Mouse (Mus musculus) layer of hippocampus, adult 2 months (tissue): Measurements from ENCODE around the gene Creb5. TPM values are rescaled to one million over a fixed set of nuclear protein-coding genes. Genes with fewer than 3 reads are reported as not detected.

Source experiments
- DNase-seq, 2 experiments: peaks; one replicate each; pipeline ENCODE4 v3.0.0; 2022; ENCODE audit warnings: low spot score in 2 of 2
- H3K27ac ChIP-seq: fragments of 200-600 bp; 2 replicates; pipeline ENCODE4 v1.8.1; 2022
- H3K4me3 ChIP-seq: fragments of 200-600 bp; 2 replicates; pipeline ENCODE4 v1.8.1; 2022; ENCODE audit warnings: mild to moderate bottlenecking
- CTCF ChIP-seq: fragments of 200-600 bp; conservative IDR thresholded peaks from 2 replicates; pipeline ENCODE4 v1.8.1; 2022; ENCODE audit warnings: antibody characterized with exemption, mild to moderate bottlenecking, moderate library complexity
- long read RNA-seq, 2 experiments: library from polyadenylated mRNA; stranded (forward); transcript quantifications; one replicate each; pipeline ENCODE4 v2.0.0; 2021; ENCODE audit warnings: borderline mapping rate in 2 of 2
- total RNA-seq, 2 experiments: library from RNA; stranded (reverse); gene quantifications; 2 replicates each; pipeline ENCODE4 v1.2.3; 2021

Creb5 gene
- total RNA-seq = 1 to 10 TPM; 5.0 to 5.6 TPM
- long read RNA-seq, experiment 1, partial matches to known transcripts = 0 of 2 reads
- long read RNA-seq, experiment 1, other reads (novel, unspliced or antisense) = 2 of 2 reads
- long read RNA-seq, experiment 2, partial matches to known transcripts = 0 of 2 reads
- long read RNA-seq, experiment 2, other reads (novel, unspliced or antisense) = 1 of 2 reads

DNA sequence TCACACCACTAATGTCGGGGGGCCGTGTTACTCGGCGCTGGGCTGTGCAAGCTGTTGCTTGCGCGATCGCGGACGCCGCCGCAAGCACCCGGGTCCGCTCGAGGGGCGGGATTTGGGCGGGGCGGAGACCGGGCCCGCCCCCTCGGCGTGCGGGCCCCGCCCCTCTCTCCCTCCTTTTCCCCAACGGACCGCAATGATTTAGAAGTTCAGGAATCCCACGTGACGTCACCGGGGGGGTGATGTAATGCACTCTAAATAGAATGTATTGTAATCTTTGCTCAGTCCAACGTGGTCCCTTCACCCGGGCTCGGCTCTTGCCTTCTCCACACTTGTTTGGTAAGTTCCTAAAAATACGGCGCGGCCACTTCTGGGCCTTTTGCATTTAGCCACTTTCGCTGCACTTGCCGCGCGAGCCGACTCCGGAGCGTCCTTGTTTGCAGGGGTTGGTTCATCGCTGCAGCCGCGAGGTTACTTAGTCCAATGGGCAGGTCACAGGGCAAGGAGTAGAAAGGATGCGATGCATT is at the start of gene Creb5:
Creb5 (plus strand) TSS at position 233 of the 524 bp plus-strand sequence.
- Histone ChIP-seq H3K4me3 (peak within 1 kb of the TSS; percentile 55), H3K27ac (peak within 1 kb of the TSS; percentile 44; the same call in 1 of the 2 replicates)
- DNase-seq = peak; percentile 46 to 65
- TF ChIP-seq CTCF = no peak

GRCm38 (mm10) chr6:53259841-53260240 is 27.2 kb upstream of the Creb5 start:
- H3K27ac ChIP-seq = no peak overlapping the region
- no peak overlapping the region for H3K4me3 ChIP-seq
- no peak for DNase-seq
- TF ChIP-seq CTCF = no peak

DNA sequence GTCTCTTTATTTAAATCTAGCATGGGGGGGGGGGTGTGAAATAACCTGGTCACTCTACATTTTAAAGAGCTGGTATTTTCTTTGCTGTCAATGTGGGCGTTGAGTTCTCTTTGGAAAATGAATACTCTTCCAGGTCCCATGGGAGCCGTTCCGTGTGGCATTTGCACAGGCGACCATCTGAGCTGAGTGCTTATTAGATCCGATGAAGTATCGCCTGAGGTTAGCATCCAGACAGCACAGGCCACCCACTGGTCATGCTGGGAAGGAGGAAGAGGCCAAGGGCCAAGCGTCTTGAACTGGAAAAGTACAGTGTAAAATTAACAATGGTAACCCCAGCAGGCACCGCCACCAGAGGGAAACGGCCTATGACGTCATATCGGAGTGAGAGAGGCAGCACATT is 24.7 kb upstream of the Creb5 start:
- DNase-seq = no peak
- Histone ChIP-seq H3K4me3 (no peak overlapping the region), H3K27ac (no peak overlapping the region)
- TF ChIP-seq CTCF = no peak

GRCm38 (mm10) chr6:53267036-53267435 is 20.0 kb upstream of the Creb5 start:
- DNase-seq = no peak
- peak; percentile 66 for TF ChIP-seq CTCF
- H3K27ac ChIP-seq = no peak overlapping the region
- H3K4me3 ChIP-seq = no peak overlapping the region

GRCm38 (mm10) chr6:53267732-53268505 is 19.2 kb upstream of the Creb5 start:
- no peak for TF ChIP-seq CTCF
- H3K27ac ChIP-seq = no peak overlapping the region
- no peak overlapping the region for H3K4me3 ChIP-seq
- no peak for DNase-seq

DNA sequence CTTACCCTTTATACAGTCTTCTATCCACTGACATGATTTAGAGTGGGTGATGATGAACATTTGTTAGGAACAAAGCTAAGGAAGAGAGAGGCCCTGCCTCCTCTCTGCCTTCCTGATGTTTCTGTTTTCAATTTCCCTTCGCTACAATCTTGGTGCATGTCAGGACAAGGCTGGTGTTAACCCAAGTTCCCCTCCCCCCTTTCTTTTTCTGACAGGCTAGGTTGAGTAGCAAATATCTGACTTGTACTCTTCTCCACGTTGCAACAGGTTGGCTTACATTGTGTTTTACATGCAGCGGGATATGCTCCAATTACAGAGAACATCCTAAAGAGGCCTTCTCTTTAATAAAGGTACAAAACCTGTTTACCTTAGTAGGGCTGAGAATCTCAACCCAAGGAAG is 15.9 kb upstream of the Creb5 start:
- no peak overlapping the region for H3K27ac ChIP-seq
- DNase-seq = no peak
- no peak for TF ChIP-seq CTCF
- H3K4me3 ChIP-seq = no peak overlapping the region

DNA sequence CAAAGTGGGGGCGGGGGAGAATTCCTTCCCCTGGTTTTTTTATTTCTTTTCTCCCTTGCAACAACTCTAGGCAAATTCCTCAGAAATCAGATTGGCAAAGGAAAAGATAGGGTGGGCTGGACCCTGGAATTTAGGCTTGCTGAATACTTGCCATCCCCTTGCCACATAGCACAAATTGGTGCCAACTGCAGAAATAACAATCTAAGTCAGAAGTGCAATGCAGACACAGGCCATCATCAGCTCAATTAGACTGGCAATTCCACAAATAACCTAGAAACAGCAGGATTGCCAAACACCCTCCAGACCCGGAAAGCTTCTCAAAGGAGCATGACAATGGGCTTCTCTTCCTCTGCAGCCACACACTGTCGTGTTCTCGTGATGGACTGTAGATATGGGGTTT is 15.4 kb upstream of the Creb5 start:
- DNase-seq = no peak
- TF ChIP-seq CTCF = no peak
- H3K27ac ChIP-seq = no peak overlapping the region
- no peak overlapping the region for H3K4me3 ChIP-seq

DNA sequence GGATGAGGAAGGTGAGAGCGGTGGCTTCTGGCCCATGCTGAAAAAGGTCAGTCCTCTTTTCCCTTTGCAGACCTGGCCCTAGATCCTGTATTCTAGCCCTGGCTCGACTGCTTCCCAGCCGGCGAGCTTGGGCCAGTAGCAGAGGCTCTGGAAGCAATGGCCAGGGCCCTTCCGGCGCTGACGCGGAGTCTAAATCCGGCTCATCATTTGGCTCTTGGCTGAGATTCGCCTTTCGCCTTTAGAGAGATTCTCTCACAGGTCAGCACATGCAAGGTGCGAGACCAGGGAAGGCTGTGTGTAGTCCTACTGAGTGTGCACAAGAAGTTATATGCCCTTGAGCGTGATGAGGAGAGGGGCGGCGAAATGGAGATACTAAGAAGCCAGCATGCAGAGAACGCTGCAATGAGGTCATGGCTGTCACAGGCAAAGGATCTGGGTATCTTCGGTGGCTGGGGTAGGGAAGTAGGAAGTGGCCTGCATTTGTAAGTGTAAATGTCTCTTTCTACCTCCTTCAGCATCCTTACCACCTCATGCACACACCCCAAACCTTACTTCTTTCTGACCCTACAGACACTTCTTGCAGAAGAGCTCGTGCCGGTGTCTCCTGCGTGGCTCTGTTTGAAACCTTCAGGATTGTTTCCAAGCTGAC is 557 bp upstream of the Creb5 start:
- H3K27ac ChIP-seq = no peak overlapping the region
- no peak for TF ChIP-seq CTCF
- peak overlapping the region; percentile 55 for H3K4me3 ChIP-seq
- no peak for DNase-seq

GRCm38 (mm10) chr6:53287562-53288381 is 702 bp downstream of the Creb5 start:
- peak overlapping the region; percentile 55 for H3K4me3 ChIP-seq
- no peak for DNase-seq
- H3K27ac ChIP-seq = peak overlapping the region; percentile 44; the same call in 1 of the 2 replicates
- TF ChIP-seq CTCF = no peak

DNA sequence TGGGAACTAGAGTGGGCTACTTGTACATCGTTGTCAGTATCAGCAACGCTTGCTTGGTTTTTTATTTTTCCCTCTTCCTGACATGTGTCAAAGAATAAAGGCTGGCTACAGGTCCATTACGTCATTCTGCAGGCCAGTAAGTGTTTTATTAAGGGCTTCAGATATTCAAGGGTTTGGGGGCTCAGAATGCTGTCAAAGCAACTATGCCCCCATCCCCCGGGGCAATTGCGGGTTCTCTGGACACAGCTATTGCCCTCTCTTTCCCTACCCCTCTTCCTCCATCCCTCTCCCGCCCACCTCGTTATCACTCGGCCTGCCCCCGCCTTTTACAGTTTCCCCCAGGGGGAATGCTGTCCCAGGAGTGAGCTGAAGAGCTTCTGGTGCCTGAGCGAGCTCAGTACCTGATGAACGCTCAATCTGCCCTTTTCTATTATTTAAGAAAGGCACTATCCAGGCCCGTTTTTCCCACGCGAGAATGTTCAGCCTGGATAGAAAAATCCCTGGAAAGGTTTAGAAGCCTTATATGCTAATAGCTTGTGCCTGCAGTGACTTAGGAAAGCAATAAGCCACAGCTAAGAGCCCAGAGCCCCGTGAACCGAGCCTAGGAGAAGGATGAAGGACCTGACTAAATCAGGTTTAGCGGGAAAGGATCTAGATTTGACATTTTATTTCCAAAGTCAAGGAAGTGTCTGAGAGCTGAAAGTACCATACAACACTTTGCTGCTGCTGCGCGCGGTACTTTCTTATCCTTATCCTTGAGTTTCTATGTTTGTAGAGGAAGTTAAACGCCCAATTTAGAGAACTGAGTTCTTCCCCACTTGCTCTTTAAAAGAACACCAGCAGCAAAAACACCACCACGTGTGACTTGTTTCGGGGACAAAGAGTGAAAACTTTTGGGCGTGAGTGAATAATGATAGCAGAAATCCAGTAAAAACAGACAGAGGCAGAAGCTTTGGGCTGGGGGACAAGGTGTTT is 1.8 kb downstream of the Creb5 start:
- no peak for TF ChIP-seq CTCF
- Histone ChIP-seq H3K4me3 (peak overlapping the region; percentile 55), H3K27ac (no peak overlapping the region)
- no peak for DNase-seq

- DNase-seq = no peak
- TF ChIP-seq CTCF = no peak
- Histone ChIP-seq H3K27ac (no peak overlapping the region), H3K4me3 (no peak overlapping the region)
Observed at GRCm38 (mm10) chr6:53289659-53290058, 2.6 kb downstream of the Creb5 start.
